Mouse (Mus musculus) left cerebral cortex, adult 8-10 months (tissue): ENCODE results near the gene Krtap10-4. TPM values are rescaled to one million over a fixed set of nuclear protein-coding genes. Genes with fewer than 3 reads are reported as not detected.
"Not testable (repeated sequence)": the region's sequence is repeated elsewhere in the genome, so short reads cannot be mapped to it uniquely, and the experiment has no call there.

ENCODE experiments used
- DNase-seq, 2 experiments: peaks; one replicate each; pipeline ENCODE4 v3.0.0; 2022; ENCODE audit warnings: low spot score in 2 of 2
- total RNA-seq, 4 experiments: library from RNA; stranded (reverse); gene quantifications; 2 replicates each; pipeline ENCODE4 v1.2.4; 2022

Krtap10-4 gene
- total RNA-seq = not detected

- no peak for DNase-seq
Measured at GRCm38 (mm10) chr10:77826951-77827350, at the start of gene Krtap10-4. Gene Krtap10-4 (minus strand): TSS chr10:77827095.

- DNase-seq = no peak
Measured at GRCm38 (mm10) chr10:77869651-77870050, 42.8 kb upstream of the Krtap10-4 start.

GRCm38 (mm10) chr10:77867546-77867945 is 40.7 kb upstream of the Krtap10-4 start:
- no peak for DNase-seq

GRCm38 (mm10) chr10:77864762-77865143 is 37.9 kb upstream of the Krtap10-4 start:
- no peak for DNase-seq

- DNase-seq = no peak
Measured at GRCm38 (mm10) chr10:77864067-77864761, 37.3 kb upstream of the Krtap10-4 start.

- DNase-seq = no peak
Measured at GRCm38 (mm10) chr10:77861675-77862074, 34.8 kb upstream of the Krtap10-4 start, which contains the start of gene Gm3285. Gene Gm3285 (plus strand): TSS chr10:77861975.

- no peak for DNase-seq
Measured at GRCm38 (mm10) chr10:77852559-77852958, 25.7 kb upstream of the Krtap10-4 start, which contains the start of gene Gm10318. Gene Gm10318 (plus strand): TSS chr10:77852859.

GRCm38 (mm10) chr10:77847538-77847937 is 20.6 kb upstream of the Krtap10-4 start:
- DNase-seq = no peak

- DNase-seq = no peak
Measured at GRCm38 (mm10) chr10:77846961-77847360, 20.1 kb upstream of the Krtap10-4 start.

GRCm38 (mm10) chr10:77846503-77846902 is 19.6 kb upstream of the Krtap10-4 start, which contains the start of gene Gm36176:
Gene Gm36176 (plus strand): TSS chr10:77846803.
- no peak for DNase-seq

- no peak for DNase-seq
Measured at GRCm38 (mm10) chr10:77839006-77839405, 12.1 kb upstream of the Krtap10-4 start.

- DNase-seq = peak; percentile 5 to 43
Measured at GRCm38 (mm10) chr10:77835647-77836046, 8.8 kb upstream of the Krtap10-4 start, which contains the start of gene Krtap10-10. Gene Krtap10-10 (plus strand): TSS chr10:77835947.

- no peak for DNase-seq
Measured at GRCm38 (mm10) chr10:77819203-77819602, 7.7 kb downstream of the Krtap10-4 start.

GRCm38 (mm10) chr10:77818523-77818922 is 8.4 kb downstream of the Krtap10-4 start:
- DNase-seq = no peak

GRCm38 (mm10) chr10:77815514-77815913 is 11.4 kb downstream of the Krtap10-4 start:
- no peak for DNase-seq

- DNase-seq = no peak
Measured at GRCm38 (mm10) chr10:77814382-77814781, 12.5 kb downstream of the Krtap10-4 start, which contains the start of gene Gm2696. Gene Gm2696 (plus strand): TSS chr10:77814682.

- DNase-seq = no peak
Measured at GRCm38 (mm10) chr10:77811743-77812142, 15.2 kb downstream of the Krtap10-4 start, which contains the start of gene Gm9507. Gene Gm9507 (minus strand): TSS chr10:77811843.

- no peak for DNase-seq
Measured at GRCm38 (mm10) chr10:77804095-77804494, 22.8 kb downstream of the Krtap10-4 start.

- no peak for DNase-seq
Measured at GRCm38 (mm10) chr10:77798921-77799508, 27.9 kb downstream of the Krtap10-4 start, which contains the start of gene Gm19668. Gene Gm19668 (minus strand): TSS chr10:77799133.

GRCm38 (mm10) chr10:77798164-77798920 is 28.6 kb downstream of the Krtap10-4 start:
- not testable (repeated sequence) for DNase-seq

GRCm38 (mm10) chr10:77797677-77798076 is 29.2 kb downstream of the Krtap10-4 start:
- no peak for DNase-seq

GRCm38 (mm10) chr10:77794976-77795375 is 31.9 kb downstream of the Krtap10-4 start, which contains the start of gene Gm9639:
Gene Gm9639 (minus strand): TSS chr10:77795076.
- peak in 1 of 2 experiments; percentile 17 for DNase-seq
